Mouse (Mus musculus): ENCODE data around the gene Isg15.

Isg15 gene

GRCm38 (mm10) chr4:156200623-156201475 lies at the start of gene Isg15:
TSS of gene Isg15 (minus strand) at chr4:156200818.
- DNase-seq: no peak

- no peak for DNase-seq
These were observed 48.9 kb upstream of the Isg15 start for GRCm38 (mm10) chr4:156249567-156249966.

GRCm38 (mm10) chr4:156236651-156237447 lies 36.2 kb upstream of the Isg15 start:
- DNase-seq: no peak

- peak; percentile 99 for DNase-seq
These were observed 35.4 kb upstream of the Isg15 start, which contains the start of gene Noc2l for GRCm38 (mm10) chr4:156235808-156236533. TSS of gene Noc2l (plus strand) at chr4:156236010.

GRCm38 (mm10) chr4:156235360-156235770 lies 34.7 kb upstream of the Isg15 start:
- DNase-seq: no peak

- peak; percentile 98 for DNase-seq
These were observed 34.1 kb upstream of the Isg15 start, which contains the start of gene Plekhn1 for GRCm38 (mm10) chr4:156234701-156235213. TSS of gene Plekhn1 (minus strand) at chr4:156234857.

GRCm38 (mm10) chr4:156234021-156234501 lies 33.4 kb upstream of the Isg15 start:
- peak; percentile 94 for DNase-seq

- DNase-seq: peak; percentile 94
These were observed 27.9 kb upstream of the Isg15 start for GRCm38 (mm10) chr4:156228393-156229024.

- DNase-seq: peak; percentile 96
These were observed 27.3 kb upstream of the Isg15 start for GRCm38 (mm10) chr4:156227752-156228392.

GRCm38 (mm10) chr4:156224276-156224675 lies 23.7 kb upstream of the Isg15 start:
- DNase-seq: no peak

GRCm38 (mm10) chr4:156219936-156220335 lies 19.3 kb upstream of the Isg15 start:
- DNase-seq: no peak

GRCm38 (mm10) chr4:156217838-156218237 lies 17.2 kb upstream of the Isg15 start:
- peak; percentile 95 for DNase-seq

- DNase-seq: peak; percentile 97
These were observed 16.5 kb upstream of the Isg15 start for GRCm38 (mm10) chr4:156217022-156217669.

GRCm38 (mm10) chr4:156216196-156216595 lies 15.6 kb upstream of the Isg15 start:
- DNase-seq: no peak

GRCm38 (mm10) chr4:156215649-156216048 lies 15.0 kb upstream of the Isg15 start, which contains the start of gene Perm1:
TSS of gene Perm1 (plus strand) at chr4:156215868.
- peak; percentile 98 for DNase-seq

- DNase-seq: peak; percentile 63
These were observed 12.5 kb upstream of the Isg15 start for GRCm38 (mm10) chr4:156213134-156213533.

- DNase-seq: no peak
These were observed 9.5 kb upstream of the Isg15 start for GRCm38 (mm10) chr4:156209963-156210635.

GRCm38 (mm10) chr4:156208872-156209271 lies 8.3 kb upstream of the Isg15 start:
- DNase-seq: no peak

GRCm38 (mm10) chr4:156203413-156204131 lies 3.0 kb upstream of the Isg15 start:
- DNase-seq: peak; percentile 95

Data from heart, adult 11 months (tissue).